Mouse (Mus musculus) kidney, adult 2 months (tissue): ENCODE measurements around the gene Elmod3. TPM values are rescaled to one million over a fixed set of nuclear protein-coding genes. Genes with fewer than 3 reads are reported as not detected.

Experiments
- DNase-seq: peaks from one replicate; pipeline ENCODE4 v3.0.0; 2021
- H3K27ac ChIP-seq: fragments of 200-500 bp; 2 replicates; pipeline ENCODE4 v1.5.1; 2012; ENCODE audit warnings: low read depth, low read length, control low read depth, inconsistent platforms; ENCODE audit not compliant: insufficient read depth
- H3K27me3 ChIP-seq: fragments of 200-500 bp; replicated peaks from 2 replicates; pipeline ENCODE4 v1.6.1; 2012; ENCODE audit warnings: mild to moderate bottlenecking, moderate library complexity, low read length, inconsistent platforms; ENCODE audit not compliant: control insufficient read depth, insufficient read depth
- H3K36me3 ChIP-seq: fragments of 200-500 bp; 2 replicates; pipeline ENCODE4 v1.6.1; 2012; ENCODE audit warnings: mild to moderate bottlenecking, moderate library complexity, low read length, inconsistent platforms; ENCODE audit not compliant: control insufficient read depth, insufficient read depth
- H3K4me1 ChIP-seq: fragments of 200-500 bp; 2 replicates; pipeline ENCODE4 v1.6.1; 2011; ENCODE audit warnings: low read length; ENCODE audit not compliant: control insufficient read depth, insufficient read depth
- H3K4me3 ChIP-seq: fragments of 200-500 bp; 2 replicates; pipeline ENCODE4 v1.5.1; 2011; ENCODE audit warnings: mild to moderate bottlenecking, low read depth, low read length, control low read depth; ENCODE audit not compliant: insufficient read depth
- CTCF ChIP-seq: fragments of 200-500 bp; conservative IDR thresholded peaks from 2 replicates; pipeline ENCODE4 v1.5.1; 2011; ENCODE audit warnings: low read depth, mild to moderate bottlenecking, control low read depth, low read length, moderate library complexity, mixed read lengths; ENCODE audit not compliant: insufficient read depth, insufficient read length
- POLR2A ChIP-seq: fragments of 200-500 bp; IDR thresholded peaks from one replicate; pipeline ENCODE4 v1.6.1; 2011; ENCODE audit warnings: low read depth, low read length, control low read depth
- WGBS: fragments of 180-500 bp; shearing (Covaris S2); methylation state at CpG from one replicate; pipeline ENCODE4 v1.1.7; 2018; 5-methylcytosine and 5-hydroxymethylcytosine counted together
- polyA plus RNA-seq: library from polyadenylated mRNA; depleted of rRNA; stranded (reverse); fragments of >200 nt; gene quantifications from 2 replicates; pipeline ENCODE4 v1.2.3, GENCODE M21; 2012

Gene Elmod3
- polyA plus RNA-seq, 1 experiment = 43.0 TPM

- DNase-seq = no peak
- H3K36me3 ChIP-seq = no peaks in the 10 kb centered on the region
- no peak overlapping the region for H3K4me3 ChIP-seq
- peaks cover 14% of the 10 kb centered on the region for H3K4me1 ChIP-seq
- no peak overlapping the region for H3K27ac ChIP-seq
- no peak for TF ChIP-seq CTCF
- TF ChIP-seq POLR2A = no peak
- no peaks in the 10 kb centered on the region for H3K27me3 ChIP-seq
- WGBS = 66% methylated on average over 3 of the region's 3 CpGs
Measured at GRCm38 (mm10) chr6:72586701-72587100, 11.5 kb downstream of the Elmod3 start.

DNA sequence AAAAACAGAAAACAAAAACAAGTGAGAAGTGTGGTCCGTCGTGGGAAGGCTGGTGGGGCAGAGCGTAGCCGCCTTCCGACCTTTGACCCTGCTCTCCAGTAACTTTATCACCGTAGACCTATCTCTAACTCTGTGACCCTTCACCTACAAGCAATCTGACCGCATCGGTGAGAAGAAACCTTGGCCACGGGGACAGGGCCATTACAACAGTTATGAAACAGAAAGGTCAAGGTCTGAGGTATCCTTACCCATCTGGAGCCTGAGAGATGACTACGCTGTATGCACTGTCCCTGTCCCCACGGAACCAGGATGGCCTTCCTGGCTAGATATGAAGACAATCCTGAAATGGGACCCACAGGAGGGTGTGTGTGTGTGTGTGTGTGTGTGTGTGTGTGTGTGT is 14.1 kb downstream of the Elmod3 start:
- H3K4me1 ChIP-seq = peaks cover 14% of the 10 kb centered on the region
- TF ChIP-seq CTCF (no peak), POLR2A (no peak)
- H3K27ac ChIP-seq = peak overlapping the region; percentile 94
- DNase-seq = peak; percentile 76
- H3K4me3 ChIP-seq = no peak overlapping the region
- WGBS = 53% methylated on average over 11 of the region's 11 CpGs
- no peaks in the 10 kb centered on the region for H3K36me3 ChIP-seq
- H3K27me3 ChIP-seq = no peaks in the 10 kb centered on the region

DNA sequence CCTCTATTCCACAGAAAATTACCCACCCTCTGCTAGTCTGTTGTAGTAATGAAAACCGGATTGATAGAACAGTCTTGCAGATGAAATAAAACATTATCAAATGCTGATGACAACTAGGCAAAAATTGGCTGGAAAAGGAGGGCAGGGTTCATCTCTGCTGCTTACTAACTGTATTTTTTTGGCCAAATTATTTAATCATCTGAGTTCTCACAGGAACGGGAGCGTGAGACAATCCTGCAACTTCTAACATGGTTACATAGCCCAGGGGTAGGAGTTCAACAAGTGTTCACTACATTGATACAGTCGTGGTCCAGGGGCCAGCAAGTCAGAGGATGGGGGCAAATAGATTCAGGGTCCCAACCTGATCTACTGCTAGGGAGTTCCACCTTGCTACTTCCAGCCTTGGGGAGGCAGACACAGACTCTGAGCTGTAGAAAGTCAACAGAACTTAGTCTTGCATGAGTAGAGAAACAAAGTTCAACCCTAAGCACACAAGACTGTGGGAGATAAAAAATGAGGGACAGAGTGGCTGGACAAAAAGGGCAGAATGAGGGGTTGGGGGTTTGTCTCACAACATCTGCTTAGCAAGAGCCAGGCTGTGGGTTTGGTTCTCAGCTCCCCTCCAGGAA is 14.9 kb downstream of the Elmod3 start:
- DNase-seq = peak; percentile 56
- WGBS = 52% methylated on average over 4 of the region's 4 CpGs
- no peak overlapping the region for H3K4me3 ChIP-seq
- H3K27ac ChIP-seq = peak overlapping the region; percentile 94
- no peaks in the 10 kb centered on the region for H3K27me3 ChIP-seq
- H3K36me3 ChIP-seq = no peaks in the 10 kb centered on the region
- peaks cover 14% of the 10 kb centered on the region for H3K4me1 ChIP-seq
- TF ChIP-seq POLR2A (no peak), CTCF (no peak)

DNA sequence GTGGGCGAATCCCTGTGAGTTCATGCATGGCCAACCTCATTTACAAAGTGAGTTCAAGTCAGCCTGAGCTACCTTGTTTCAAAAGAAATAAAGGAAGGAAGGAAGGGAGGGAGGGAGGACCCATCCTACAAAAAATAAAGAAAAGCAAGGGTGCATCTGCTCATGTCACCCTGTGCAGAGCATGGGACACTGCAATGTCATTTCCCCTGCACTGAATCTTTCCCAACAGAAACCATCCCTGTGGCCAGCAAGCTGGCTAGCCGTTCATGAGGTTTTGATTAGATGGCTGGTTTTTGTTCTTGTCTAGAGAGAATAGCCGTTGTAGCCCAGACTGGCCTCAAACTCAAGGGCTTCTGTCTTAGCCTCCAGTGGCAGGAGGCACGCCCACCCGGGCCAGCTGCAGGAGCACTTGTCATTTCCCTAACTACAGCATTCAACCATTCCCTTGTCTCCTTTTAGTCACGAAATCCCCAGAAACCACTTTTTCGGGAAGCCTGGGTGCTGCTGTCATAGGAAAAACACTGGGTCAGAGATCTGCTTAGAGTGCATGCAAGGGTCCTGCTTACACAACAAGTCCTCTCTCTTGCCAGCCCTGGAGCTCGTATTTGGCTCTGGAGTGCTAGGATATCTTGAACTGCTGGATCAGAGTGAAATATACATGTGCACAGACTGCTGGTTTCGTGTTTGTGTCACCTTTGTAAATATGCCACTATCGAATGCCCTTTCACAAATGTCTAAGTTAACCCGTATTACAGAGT is 16.4 kb downstream of the Elmod3 start:
- DNase-seq = peak; percentile 58
- TF ChIP-seq CTCF (no peak), POLR2A (no peak)
- no peaks in the 10 kb centered on the region for H3K27me3 ChIP-seq
- H3K4me1 ChIP-seq = peaks cover 14% of the 10 kb centered on the region
- no peaks in the 10 kb centered on the region for H3K36me3 ChIP-seq
- 71% methylated on average over 11 of the region's 11 CpGs for WGBS
- H3K27ac ChIP-seq = no peak overlapping the region
- H3K4me3 ChIP-seq = no peak overlapping the region

- DNase-seq = no peak
- peaks cover 1% of the 10 kb centered on the region for H3K36me3 ChIP-seq
- no peak overlapping the region for H3K4me3 ChIP-seq
- no peak overlapping the region for H3K27ac ChIP-seq
- no peaks in the 10 kb centered on the region for H3K27me3 ChIP-seq
- WGBS = 95% methylated on average over 3 of the region's 3 CpGs
- H3K4me1 ChIP-seq = no peaks in the 10 kb centered on the region; the same call in 1 of the 2 replicates
- TF ChIP-seq CTCF = no peak
Measured at GRCm38 (mm10) chr6:72576041-72576440, 22.2 kb downstream of the Elmod3 start.

- H3K4me3 ChIP-seq = no peak overlapping the region
- 52% methylated on average over 3 of the region's 3 CpGs for WGBS
- no peak for DNase-seq
- H3K27me3 ChIP-seq = no peaks in the 10 kb centered on the region
- no peak overlapping the region for H3K27ac ChIP-seq
- H3K36me3 ChIP-seq = peaks cover 1% of the 10 kb centered on the region
- TF ChIP-seq CTCF (no peak), POLR2A (no peak)
- H3K4me1 ChIP-seq = no peaks in the 10 kb centered on the region; the same call in 1 of the 2 replicates
Measured at GRCm38 (mm10) chr6:72571826-72572225, 26.4 kb downstream of the Elmod3 start.

GRCm38 (mm10) chr6:72570644-72571397 is 27.4 kb downstream of the Elmod3 start:
- Histone ChIP-seq H3K27me3 (no peaks in the 10 kb centered on the region), H3K36me3 (peaks cover 1% of the 10 kb centered on the region), H3K27ac (no peak overlapping the region), H3K4me3 (no peak overlapping the region), H3K4me1 (no peaks in the 10 kb centered on the region; the same call in 1 of the 2 replicates)
- DNase-seq = no peak
- no peak for TF ChIP-seq CTCF
- no peak for TF ChIP-seq POLR2A
- WGBS = 66% methylated on average over 10 of the region's 10 CpGs
